8 mouse cellular contexts compared by ENCODE assay signal in the genomic region with DNA sequence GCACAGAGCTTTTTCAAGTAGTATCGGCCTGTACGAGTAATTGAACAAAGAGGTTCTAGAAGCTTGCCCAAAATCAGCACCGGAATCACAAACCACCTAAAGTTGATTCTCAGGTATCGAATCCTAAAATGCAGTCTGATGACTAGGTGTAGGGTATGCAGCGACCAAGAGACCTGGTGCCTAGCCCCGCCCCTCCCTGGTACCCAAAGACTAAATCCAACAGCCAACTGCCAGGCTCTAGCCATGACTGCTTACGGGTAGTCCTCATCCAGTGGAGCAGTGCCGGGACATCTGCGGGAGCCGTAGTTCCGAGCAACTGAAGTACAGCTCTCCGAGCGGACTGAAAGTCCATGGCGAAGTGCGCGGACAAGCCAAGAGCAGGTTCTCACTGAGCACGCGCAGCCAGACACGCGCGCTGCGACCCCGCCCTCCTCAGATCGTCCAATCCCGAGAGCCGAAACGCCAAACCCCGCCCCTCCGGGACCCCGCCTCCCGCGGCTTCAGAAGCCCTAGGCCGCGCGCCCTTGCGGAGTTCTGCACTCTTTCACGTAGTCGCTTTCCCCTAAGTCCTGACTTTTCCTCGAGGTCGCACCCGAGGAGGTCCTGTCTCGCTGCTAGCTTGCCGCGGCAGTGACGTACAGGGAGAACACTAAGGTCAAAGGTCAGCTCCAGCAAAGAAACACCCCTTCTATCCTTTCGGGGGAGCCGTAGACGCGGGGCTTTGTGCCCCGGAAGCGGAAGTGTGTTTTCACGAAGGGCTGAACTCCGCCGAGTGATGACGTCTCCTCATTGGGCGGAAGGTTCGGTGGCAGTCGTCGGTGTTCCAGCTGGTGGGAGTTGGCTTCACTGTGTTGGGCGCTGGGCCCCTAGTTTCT. TPM values are rescaled to one million over a fixed set of nuclear protein-coding genes. Genes with fewer than 3 reads are reported as not detected.
DNase-seq lines count a peak whose midpoint lies in the region; ATAC-seq and TF ChIP-seq lines count a peak whose summit lies in the region.
"Not testable (repeated sequence)": the region's sequence is repeated elsewhere in the genome, so short reads cannot be mapped to it uniquely, and the experiment has no call there.

A gene (minus strand): TSS at position 385 of the 875 bp plus-strand sequence.
A gene (plus strand): TSS at position 537 of the 875 bp plus-strand sequence.

- peak within 1 kb of the TSS; percentile 90 for H3K27ac ChIP-seq in embryonic facial prominence, embryonic 13.5 days
- H3K27ac ChIP-seq in heart, adult 2 months: peak within 1 kb of the TSS; percentile 90
- peak within 1 kb of the TSS; percentile 85; the same call in 1 of the 2 replicates for H3K27ac ChIP-seq in limb, embryonic 13.5 days
- peak within 1 kb of the TSS; percentile 83 for H3K27ac ChIP-seq in midbrain, embryonic 16.5 days (ENCODE audit: low read length)

- H3K36me3 ChIP-seq in embryonic facial prominence, embryonic 13.5 days; heart, adult 2 months (ENCODE audit: control insufficient read depth, insufficient read depth, low read length); limb, embryonic 13.5 days; midbrain, embryonic 16.5 days (ENCODE audit: control insufficient read depth, insufficient read depth, low read length): not testable (repeated sequence)

- not testable (repeated sequence) for H3K9me3 ChIP-seq in embryonic facial prominence, embryonic 13.5 days; limb, embryonic 13.5 days; midbrain, embryonic 16.5 days (replicated peaks; ENCODE audit: control insufficient read depth, low read length, poor library complexity, severe bottlenecking)

- TF ChIP-seq EP300 in heart, adult 2 months (IDR thresholded peaks at IDR 0.05; ENCODE audit: insufficient read depth, low read depth, low read length): not testable (repeated sequence)

- not testable (repeated sequence) for H3K27me3 ChIP-seq in embryonic facial prominence, embryonic 13.5 days; heart, adult 2 months (ENCODE audit: control insufficient read depth, insufficient read depth, low read length); limb, embryonic 13.5 days; midbrain, embryonic 16.5 days (ENCODE audit: control insufficient read depth, insufficient read depth, low read depth, low read length)

- intact Hi-C loops in heart, adult 2 months (cut with DNase I): not testable (repeated sequence)

- WGBS in embryonic facial prominence, embryonic 13.5 days: under 1% methylated on average over 60 of the region's 60 CpGs
- under 1% methylated on average over 60 of the region's 60 CpGs for WGBS in heart, adult 2 months
- WGBS in limb, embryonic 13.5 days: under 1% methylated on average over 60 of the region's 60 CpGs
- under 1% methylated on average over 55 of the region's 60 CpGs for WGBS in midbrain, embryonic 16.5 days

- peak; percentile 77 for TF ChIP-seq POLR2A in heart, adult 2 months (IDR thresholded peaks at IDR 0.05; ENCODE audit: insufficient read depth, low read depth, low read length)

- H3K4me2 ChIP-seq in embryonic facial prominence, embryonic 13.5 days: peak within 1 kb of the TSS; percentile 63
- H3K4me2 ChIP-seq in limb, embryonic 13.5 days (replicated peaks): peak within 1 kb of the TSS; percentile 65
- H3K4me2 ChIP-seq in midbrain, embryonic 16.5 days (ENCODE audit: low read length): peak within 1 kb of the TSS; percentile 59

- H3K9ac ChIP-seq in embryonic facial prominence, embryonic 13.5 days: peak within 1 kb of the TSS; percentile 81
- peak within 1 kb of the TSS; percentile 90 for H3K9ac ChIP-seq in heart, adult 2 months (ENCODE audit: low read depth, low read length)
- peak within 1 kb of the TSS; percentile 87 for H3K9ac ChIP-seq in limb, embryonic 13.5 days
- H3K9ac ChIP-seq in midbrain, embryonic 16.5 days (ENCODE audit: low read depth, low read length): peak within 1 kb of the TSS; percentile 75

- peak; percentile 97 for DNase-seq in 3134 (ENCODE audit: extremely low read depth, insufficient read length, low spot score)
- DNase-seq in adrenal gland, postnatal 36 days: peak; percentile 94 to 96
- DNase-seq in heart, adult 2 months: peak; percentile 94 to 95
- DNase-seq in kidney, adult 8-10 months: peak; percentile 92 to 95
- peak; percentile 91 to 97 for DNase-seq in spleen, postnatal 10 days (ENCODE audit: low spot score in 2 of 2)

- TF ChIP-seq CTCF in heart, adult 2 months (IDR thresholded peaks at IDR 0.05): not testable (repeated sequence)

- peak; percentile 98 for ATAC-seq in embryonic facial prominence, embryonic 13.5 days (ENCODE audit: insufficient number of reproducible peaks, insufficient read depth, low FRiP score, low TSS enrichment, low read depth)
- peak; percentile 97 for ATAC-seq in limb, embryonic 13.5 days (ENCODE audit: low FRiP score, low read depth)
- ATAC-seq in midbrain, embryonic 16.5 days: peak; percentile 99

- not testable (repeated sequence) for H3K79me2 ChIP-seq in heart, adult 2 months (replicated peaks; ENCODE audit: control insufficient read depth, insufficient read depth, low read length)

- H3K4me1 ChIP-seq in embryonic facial prominence, embryonic 13.5 days; heart, adult 2 months (ENCODE audit: control insufficient read depth, insufficient read depth, low read length); limb, embryonic 13.5 days; midbrain, embryonic 16.5 days (ENCODE audit: control insufficient read depth, insufficient read depth, low read length): not testable (repeated sequence)

- H3K4me3 ChIP-seq in embryonic facial prominence, embryonic 13.5 days: peak within 1 kb of the TSS; percentile 68
- peak within 1 kb of the TSS; percentile 64 for H3K4me3 ChIP-seq in heart, adult 2 months
- peak within 1 kb of the TSS; percentile 69 for H3K4me3 ChIP-seq in limb, embryonic 13.5 days
- peak within 1 kb of the TSS; percentile 62 for H3K4me3 ChIP-seq in midbrain, embryonic 16.5 days (ENCODE audit: low read depth, low read length)

RNA-seq across cellular contexts. Expression of the first gene that starts in this region (rescaled TPM):
- 10 to 100 TPM in 1 of 2 experiments, 1 to 10 TPM in 1; 9.4 to 11.4 TPM for total RNA-seq in adrenal gland, postnatal 36 days (2021)
- polyA plus RNA-seq in embryonic facial prominence, embryonic 13.5 days (2015; fragmentation: Nextera tagmentation; extraction: Ambion mirVana): 41.9 and 43.2 TPM in 2 replicates
- total RNA-seq in heart, adult 2 months (2021): 1 to 10 TPM; 7.7 to 9.3 TPM
- polyA plus RNA-seq in heart, adult 2 months (2012; rRNA removed): 8.0 and 16.1 TPM in 2 replicates
- 43.9 and 45.5 TPM in 2 replicates for polyA plus RNA-seq in limb, embryonic 13.5 days (2015; fragmentation: Nextera tagmentation; extraction: Ambion mirVana)
- 32.2 and 32.6 TPM in 2 replicates for polyA plus RNA-seq in midbrain, embryonic 16.5 days (2015; fragmentation: Nextera tagmentation; extraction: Ambion mirVana)

RNA-seq across cellular contexts. Expression of the second gene that starts in this region (rescaled TPM):
- 100 to 1,000 TPM; 132 to 195 TPM for total RNA-seq in adrenal gland, postnatal 36 days (2021)
- polyA plus RNA-seq in embryonic facial prominence, embryonic 13.5 days (2015; fragmentation: Nextera tagmentation; extraction: Ambion mirVana): 160 and 180 TPM in 2 replicates
- 10 to 100 TPM; 89.7 to 99.9 TPM for total RNA-seq in heart, adult 2 months (2021)
- 14.7 and 23.8 TPM in 2 replicates for polyA plus RNA-seq in heart, adult 2 months (2012; rRNA removed)
- 180 and 207 TPM in 2 replicates for polyA plus RNA-seq in limb, embryonic 13.5 days (2015; fragmentation: Nextera tagmentation; extraction: Ambion mirVana)
- polyA plus RNA-seq in midbrain, embryonic 16.5 days (2015; fragmentation: Nextera tagmentation; extraction: Ambion mirVana): 203 and 209 TPM in 2 replicates

Comparison
In these comparisons a context has a peak if more than half of its experiments do, and no peak if none do; other contexts are left out.
1. Peak in every context shown above with its lines: DNase-seq, ATAC-seq, H3K4me3 ChIP-seq and H3K27ac ChIP-seq.